Mouse (Mus musculus) C2C12 (cell line): ENCODE data around the gene Cep162.

Experiments
- CEBPB ChIP-seq: IDR thresholded peaks from one replicate; pipeline ENCODE4 v1.6.1; 2011; ENCODE audit warnings: low read depth, mild to moderate bottlenecking, control low read depth, moderate library complexity
- CTCF ChIP-seq: IDR thresholded peaks from one replicate; pipeline ENCODE4 v1.5.1; 2011; ENCODE audit not compliant: control insufficient read depth, insufficient read depth, insufficient read length
- FOSL1 ChIP-seq: IDR thresholded peaks from one replicate; pipeline ENCODE4 v1.8.0; 2011; ENCODE audit warnings: mild to moderate bottlenecking, low read length; ENCODE audit not compliant: poor library complexity, insufficient read depth, severe bottlenecking
- MAX ChIP-seq: IDR thresholded peaks from one replicate; pipeline ENCODE4 v1.6.1; 2011; ENCODE audit warnings: mild to moderate bottlenecking, control low read depth
- MYOD1 ChIP-seq: IDR thresholded peaks from one replicate; pipeline ENCODE4 v1.6.1; 2011; ENCODE audit warnings: low read depth; ENCODE audit not compliant: control insufficient read depth, insufficient read length
- MYOG ChIP-seq: IDR thresholded peaks from one replicate; pipeline ENCODE4 v1.6.1; 2011; ENCODE audit not compliant: control insufficient read depth, insufficient read length; ENCODE audit errors: extremely low read depth
- USF1 ChIP-seq: IDR thresholded peaks from one replicate; pipeline ENCODE4 v1.6.1; 2011; ENCODE audit warnings: low read depth, mild to moderate bottlenecking, control low read depth, moderate library complexity

- TF ChIP-seq MAX (no peak), CTCF (no peak), MYOG (no peak), CEBPB (no peak), USF1 (no peak), MYOD1 (no peak), FOSL1 (no peak)
These were observed 57.3 kb downstream of the Cep162 start for GRCm38 (mm10) chr9:87198036-87198435.
